Mouse (Mus musculus): ENCODE results near the gene Krt4.

GRCm38 (mm10) chr15:101895216-101895615 lies 29.3 kb downstream of the Krt4 start:
- no peak for TF ChIP-seq CTCF (IDR thresholded peaks at IDR 0.05; ENCODE audit: borderline replicate concordance, extremely low read depth, insufficient read depth, insufficient read length)
- TF ChIP-seq POLR2A (IDR thresholded peaks at IDR 0.05; ENCODE audit: borderline replicate concordance, extremely low read depth, insufficient read depth, insufficient read length, poor library complexity, severe bottlenecking), result no peak

Measured in brain, embryonic 14.5 days (tissue).